Mouse (Mus musculus) ovary, postnatal 14 days (tissue): ENCODE results near the gene Veph1.

Experiments
- DNase-seq: peaks from one replicate; pipeline ENCODE4 v3.0.0; 2022; ENCODE audit warnings: low spot score

The Veph1 gene

GRCm38 (mm10) chr3:66224931-66225537 lies 71.6 kb downstream of the Veph1 start:
- DNase-seq, result no peak

GRCm38 (mm10) chr3:66221243-66221611 lies 75.4 kb downstream of the Veph1 start:
- no peak for DNase-seq

- peak; percentile 13 for DNase-seq
Observed at GRCm38 (mm10) chr3:66220554-66221242, 75.9 kb downstream of the Veph1 start.

- DNase-seq, result no peak
Observed at GRCm38 (mm10) chr3:66219655-66220191, 76.9 kb downstream of the Veph1 start, which contains the start of gene Ptx3. Ptx3 (plus strand) TSS chr3:66219910.

- no peak for DNase-seq
Observed at GRCm38 (mm10) chr3:66215759-66216158, 80.9 kb downstream of the Veph1 start.

GRCm38 (mm10) chr3:66213524-66213923 lies 83.1 kb downstream of the Veph1 start:
- DNase-seq, result no peak

- DNase-seq, result no peak
Observed at GRCm38 (mm10) chr3:66208836-66209573, 87.6 kb downstream of the Veph1 start.

- no peak for DNase-seq
Observed at GRCm38 (mm10) chr3:66193910-66194562, 102.6 kb downstream of the Veph1 start.

- no peak for DNase-seq
Observed at GRCm38 (mm10) chr3:66179647-66180046, 117.0 kb downstream of the Veph1 start.

- DNase-seq, result no peak
Observed at GRCm38 (mm10) chr3:66172907-66173306, 123.7 kb downstream of the Veph1 start.

GRCm38 (mm10) chr3:66169873-66170538 lies 126.6 kb downstream of the Veph1 start:
- no peak for DNase-seq

- DNase-seq, result no peak
Observed at GRCm38 (mm10) chr3:66166606-66167290, 129.9 kb downstream of the Veph1 start.

GRCm38 (mm10) chr3:66165026-66165425 lies 131.6 kb downstream of the Veph1 start:
- DNase-seq, result no peak

- no peak for DNase-seq
Observed at GRCm38 (mm10) chr3:66164585-66164984, 132.1 kb downstream of the Veph1 start.

GRCm38 (mm10) chr3:66162612-66163011 lies 134.0 kb downstream of the Veph1 start:
- no peak for DNase-seq

GRCm38 (mm10) chr3:66157947-66158346 lies 138.7 kb downstream of the Veph1 start:
- DNase-seq, result no peak

- DNase-seq, result no peak
Observed at GRCm38 (mm10) chr3:66137601-66138000, 159.0 kb downstream of the Veph1 start.

- DNase-seq, result no peak
Observed at GRCm38 (mm10) chr3:66131264-66131950, 165.2 kb downstream of the Veph1 start.

GRCm38 (mm10) chr3:66129689-66130088 lies 166.9 kb downstream of the Veph1 start:
- no peak for DNase-seq

- DNase-seq, result no peak
Observed at GRCm38 (mm10) chr3:66105493-66105892, 191.1 kb downstream of the Veph1 start.

GRCm38 (mm10) chr3:66102599-66102932 lies 194.1 kb downstream of the Veph1 start:
- DNase-seq, result no peak
